Mouse (Mus musculus): ENCODE results near the gene Atp13a4. TPM values are rescaled to one million over a fixed set of nuclear protein-coding genes. Genes with fewer than 3 reads are reported as not detected.

The Atp13a4 gene
- polyA plus RNA-seq, 1 experiment from 2014 or later: 0.67 TPM

DNA sequence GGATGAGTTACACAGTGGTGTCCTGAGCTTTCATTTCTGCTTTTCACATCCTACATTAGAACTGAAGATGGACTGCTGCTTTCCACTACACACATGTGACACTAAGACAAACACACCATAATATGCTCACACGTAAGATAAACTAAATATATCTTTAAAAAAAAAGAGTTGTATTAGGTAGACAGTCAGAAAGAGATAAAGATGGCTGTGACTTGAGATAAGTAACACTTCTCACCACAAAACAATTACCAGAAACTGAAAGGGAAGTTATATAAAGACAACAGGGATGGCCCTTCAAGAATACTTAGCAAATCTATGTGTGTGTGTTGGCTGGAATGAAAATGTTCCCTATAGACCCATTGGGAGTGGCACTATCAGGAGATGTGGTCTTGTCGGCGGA, 34.8 kb downstream of the Atp13a4 start:
- Histone ChIP-seq H3K9me3 (ENCODE audit: control insufficient read depth, low read length) (no peaks in the 10 kb centered on the region), H3K9ac (ENCODE audit: low read length) (no peak overlapping the region), H3K4me2 (ENCODE audit: low read depth, low read length, severe bottlenecking) (no peak overlapping the region), H3K4me3 (ENCODE audit: low read depth, low read length) (no peak overlapping the region), H3K4me1 (replicated peaks; ENCODE audit: control insufficient read depth, insufficient read depth, low read length) (no peaks in the 10 kb centered on the region), H3K27ac (ENCODE audit: low read depth, low read length) (no peak overlapping the region), H3K27me3 (ENCODE audit: control insufficient read depth, insufficient read depth, low read length) (no peaks in the 10 kb centered on the region), H3K36me3 (ENCODE audit: control insufficient read depth, insufficient read depth, low read length) (no peaks in the 10 kb centered on the region)
- ATAC-seq (replicated peaks; ENCODE audit: low FRiP score) (no peak), DNase-seq (ENCODE audit: low spot score) (no peak)
- 85% methylated on average over 3 of the region's 3 CpGs for WGBS

- H3K4me3 ChIP-seq (ENCODE audit: low read depth, low read length): no peak overlapping the region
- H3K4me2 ChIP-seq (ENCODE audit: low read depth, low read length, severe bottlenecking): no peak overlapping the region
- H3K36me3 ChIP-seq (ENCODE audit: control insufficient read depth, insufficient read depth, low read length): no peaks in the 10 kb centered on the region
- H3K27me3 ChIP-seq (ENCODE audit: control insufficient read depth, insufficient read depth, low read length): no peaks in the 10 kb centered on the region
- H3K27ac ChIP-seq (ENCODE audit: low read depth, low read length): no peak overlapping the region
- no peaks in the 10 kb centered on the region for H3K4me1 ChIP-seq (replicated peaks; ENCODE audit: control insufficient read depth, insufficient read depth, low read length)
- ATAC-seq (replicated peaks; ENCODE audit: low FRiP score) (no peak), DNase-seq (ENCODE audit: low spot score) (no peak)
- no peaks in the 10 kb centered on the region for H3K9me3 ChIP-seq (ENCODE audit: control insufficient read depth, low read length)
- WGBS: 71% methylated on average over 4 of the region's 4 CpGs
- H3K9ac ChIP-seq (ENCODE audit: low read length): no peak overlapping the region
Observed at GRCm38 (mm10) chr16:29504671-29505070, 40.0 kb downstream of the Atp13a4 start.

GRCm38 (mm10) chr16:29504198-29504597, 40.5 kb downstream of the Atp13a4 start:
- Histone ChIP-seq H3K9ac (ENCODE audit: low read length) (no peak overlapping the region), H3K27me3 (ENCODE audit: control insufficient read depth, insufficient read depth, low read length) (no peaks in the 10 kb centered on the region), H3K9me3 (ENCODE audit: control insufficient read depth, low read length) (no peaks in the 10 kb centered on the region), H3K36me3 (ENCODE audit: control insufficient read depth, insufficient read depth, low read length) (no peaks in the 10 kb centered on the region), H3K4me3 (ENCODE audit: low read depth, low read length) (no peak overlapping the region), H3K27ac (ENCODE audit: low read depth, low read length) (no peak overlapping the region), H3K4me1 (replicated peaks; ENCODE audit: control insufficient read depth, insufficient read depth, low read length) (no peaks in the 10 kb centered on the region), H3K4me2 (ENCODE audit: low read depth, low read length, severe bottlenecking) (no peak overlapping the region)
- ATAC-seq (replicated peaks; ENCODE audit: low FRiP score) (no peak), DNase-seq (ENCODE audit: low spot score) (no peak)
- WGBS: 83% methylated on average over 9 of the region's 9 CpGs

DNA sequence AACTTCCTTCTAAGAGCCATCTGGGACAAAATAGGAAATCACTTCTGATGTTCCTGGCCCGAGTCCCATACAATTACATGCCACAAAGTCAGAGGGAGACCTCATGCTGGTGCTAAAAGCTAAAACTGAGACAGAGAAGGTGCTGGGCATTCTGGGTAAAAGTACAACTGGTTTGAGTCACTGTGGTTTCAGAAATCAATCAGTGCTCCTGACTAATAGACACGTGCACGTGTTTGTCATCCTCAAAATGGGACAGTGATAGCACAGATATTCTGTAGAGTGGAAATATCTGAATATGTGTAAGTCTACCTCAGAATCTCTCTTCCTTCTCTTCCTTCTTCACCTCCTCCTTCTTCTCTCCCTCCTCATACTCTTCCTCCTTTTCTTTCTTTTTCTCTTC, 53.6 kb downstream of the Atp13a4 start:
- no peaks in the 10 kb centered on the region for H3K27me3 ChIP-seq (ENCODE audit: control insufficient read depth, insufficient read depth, low read length)
- H3K9ac ChIP-seq (ENCODE audit: low read length): no peak overlapping the region
- H3K4me3 ChIP-seq (ENCODE audit: low read depth, low read length): no peak overlapping the region
- H3K4me1 ChIP-seq (replicated peaks; ENCODE audit: control insufficient read depth, insufficient read depth, low read length): no peaks in the 10 kb centered on the region
- ATAC-seq (replicated peaks; ENCODE audit: low FRiP score) (no peak), DNase-seq (ENCODE audit: low spot score) (no peak)
- WGBS: 78% methylated on average over 3 of the region's 3 CpGs
- no peaks in the 10 kb centered on the region for H3K36me3 ChIP-seq (ENCODE audit: control insufficient read depth, insufficient read depth, low read length)
- no peaks in the 10 kb centered on the region for H3K9me3 ChIP-seq (ENCODE audit: control insufficient read depth, low read length)
- H3K4me2 ChIP-seq (ENCODE audit: low read depth, low read length, severe bottlenecking): no peak overlapping the region
- H3K27ac ChIP-seq (ENCODE audit: low read depth, low read length): no peak overlapping the region

GRCm38 (mm10) chr16:29481439-29481838, 63.2 kb downstream of the Atp13a4 start:
- no peak for DNase-seq (ENCODE audit: low spot score)
- no peaks in the 10 kb centered on the region for H3K27me3 ChIP-seq (ENCODE audit: control insufficient read depth, insufficient read depth, low read length)
- H3K36me3 ChIP-seq (ENCODE audit: control insufficient read depth, insufficient read depth, low read length): no peaks in the 10 kb centered on the region
- H3K27ac ChIP-seq (ENCODE audit: low read depth, low read length): no peak overlapping the region
- H3K4me2 ChIP-seq (ENCODE audit: low read depth, low read length, severe bottlenecking): no peak overlapping the region
- H3K4me3 ChIP-seq (ENCODE audit: low read depth, low read length): no peak overlapping the region
- no peak overlapping the region for H3K9ac ChIP-seq (ENCODE audit: low read length)
- H3K9me3 ChIP-seq (ENCODE audit: control insufficient read depth, low read length): no peaks in the 10 kb centered on the region
- H3K4me1 ChIP-seq (replicated peaks; ENCODE audit: control insufficient read depth, insufficient read depth, low read length): no peaks in the 10 kb centered on the region
- no peak for ATAC-seq (replicated peaks; ENCODE audit: low FRiP score)

DNA sequence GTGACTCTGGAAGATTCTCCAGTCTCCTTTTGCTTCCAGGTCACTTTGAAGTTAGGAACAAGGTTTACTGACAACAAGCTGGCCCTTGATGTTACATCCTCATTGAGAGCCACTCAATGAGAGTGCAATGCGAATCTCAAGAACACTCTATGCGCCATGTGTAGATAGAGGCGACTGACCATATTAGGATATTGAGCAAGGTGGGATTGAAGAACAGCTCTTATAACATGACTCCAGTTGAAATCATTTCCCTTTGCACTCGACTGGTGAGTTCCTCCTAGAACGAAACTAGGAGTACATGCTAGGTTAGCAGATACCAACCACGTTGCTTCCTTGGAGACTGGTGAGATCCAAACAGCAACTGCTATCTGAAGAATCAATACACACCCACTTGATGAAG, 64.3 kb downstream of the Atp13a4 start:
- Histone ChIP-seq H3K4me3 (ENCODE audit: low read depth, low read length) (no peak overlapping the region), H3K4me1 (replicated peaks; ENCODE audit: control insufficient read depth, insufficient read depth, low read length) (no peaks in the 10 kb centered on the region), H3K4me2 (ENCODE audit: low read depth, low read length, severe bottlenecking) (no peak overlapping the region), H3K9me3 (ENCODE audit: control insufficient read depth, low read length) (no peaks in the 10 kb centered on the region), H3K36me3 (ENCODE audit: control insufficient read depth, insufficient read depth, low read length) (no peaks in the 10 kb centered on the region), H3K9ac (ENCODE audit: low read length) (no peak overlapping the region), H3K27ac (ENCODE audit: low read depth, low read length) (no peak overlapping the region), H3K27me3 (ENCODE audit: control insufficient read depth, insufficient read depth, low read length) (no peaks in the 10 kb centered on the region)
- 91% methylated on average over 6 of the region's 6 CpGs for WGBS
- DNase-seq (ENCODE audit: low spot score) (no peak), ATAC-seq (replicated peaks; ENCODE audit: low FRiP score) (no peak)

- 81% methylated on average over 3 of the region's 3 CpGs for WGBS
- H3K4me1 ChIP-seq (replicated peaks; ENCODE audit: control insufficient read depth, insufficient read depth, low read length): no peaks in the 10 kb centered on the region
- no peak overlapping the region for H3K4me3 ChIP-seq (ENCODE audit: low read depth, low read length)
- no peak for DNase-seq (ENCODE audit: low spot score)
- no peaks in the 10 kb centered on the region for H3K36me3 ChIP-seq (ENCODE audit: control insufficient read depth, insufficient read depth, low read length)
- H3K9me3 ChIP-seq (ENCODE audit: control insufficient read depth, low read length): no peaks in the 10 kb centered on the region
- no peaks in the 10 kb centered on the region for H3K27me3 ChIP-seq (ENCODE audit: control insufficient read depth, insufficient read depth, low read length)
- H3K9ac ChIP-seq (ENCODE audit: low read length): no peak overlapping the region
- no peak for ATAC-seq (replicated peaks; ENCODE audit: low FRiP score)
- H3K4me2 ChIP-seq (ENCODE audit: low read depth, low read length, severe bottlenecking): no peak overlapping the region
- no peak overlapping the region for H3K27ac ChIP-seq (ENCODE audit: low read depth, low read length)
Observed at GRCm38 (mm10) chr16:29463798-29464197, 80.9 kb downstream of the Atp13a4 start.

DNA sequence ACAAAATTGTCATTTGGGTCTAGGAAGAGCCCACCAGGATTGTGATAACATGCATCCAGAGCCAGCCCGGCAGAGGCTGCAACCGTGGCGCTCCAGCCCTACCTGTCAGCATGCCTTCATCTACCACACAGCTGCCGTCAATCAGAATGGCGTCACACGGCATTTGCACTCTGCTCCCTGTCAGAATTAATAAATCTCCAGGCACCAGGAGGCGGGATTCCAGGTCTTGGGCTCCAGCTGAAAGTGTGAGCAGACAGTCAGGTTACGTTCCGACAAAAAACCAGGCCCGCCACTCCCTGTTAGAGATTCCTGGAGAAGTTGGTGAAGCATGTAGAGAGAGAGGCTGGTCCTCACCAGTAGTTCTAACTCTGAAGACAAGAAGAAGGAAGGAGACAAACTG, 85.3 kb downstream of the Atp13a4 start:
- no peaks in the 10 kb centered on the region for H3K4me1 ChIP-seq (replicated peaks; ENCODE audit: control insufficient read depth, insufficient read depth, low read length)
- 84% methylated on average over 10 of the region's 10 CpGs for WGBS

DNA sequence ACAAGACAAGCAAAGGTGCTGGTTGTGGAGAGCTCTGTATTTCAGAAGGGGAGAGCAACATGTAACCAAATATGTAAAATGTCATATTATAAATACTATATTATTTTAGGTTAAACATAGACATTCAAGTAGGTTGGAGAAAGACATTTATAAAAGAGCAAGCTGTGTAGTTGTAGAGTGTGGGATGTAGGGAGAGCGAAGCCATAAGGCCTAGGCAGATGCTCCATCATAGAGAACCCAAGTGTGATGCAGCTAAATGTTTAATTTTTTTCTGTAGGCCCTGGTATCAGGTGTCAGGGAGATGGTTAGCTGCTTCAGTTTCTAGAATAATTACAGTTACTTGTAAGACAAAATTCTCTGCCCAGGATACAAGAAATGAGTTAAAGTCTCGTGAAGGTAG, 87.8 kb downstream of the Atp13a4 start:
- H3K4me1 ChIP-seq (replicated peaks; ENCODE audit: control insufficient read depth, insufficient read depth, low read length): no peaks in the 10 kb centered on the region
- no peak overlapping the region for H3K4me2 ChIP-seq (ENCODE audit: low read depth, low read length, severe bottlenecking)
- no peaks in the 10 kb centered on the region for H3K36me3 ChIP-seq (ENCODE audit: control insufficient read depth, insufficient read depth, low read length)
- H3K9ac ChIP-seq (ENCODE audit: low read length): no peak overlapping the region
- ATAC-seq (replicated peaks; ENCODE audit: low FRiP score) (no peak), DNase-seq (ENCODE audit: low spot score) (no peak)
- H3K27ac ChIP-seq (ENCODE audit: low read depth, low read length): no peak overlapping the region
- H3K4me3 ChIP-seq (ENCODE audit: low read depth, low read length): no peak overlapping the region
- no peaks in the 10 kb centered on the region for H3K9me3 ChIP-seq (ENCODE audit: control insufficient read depth, low read length)
- H3K27me3 ChIP-seq (ENCODE audit: control insufficient read depth, insufficient read depth, low read length): no peaks in the 10 kb centered on the region
- 90% methylated on average over 2 of the region's 2 CpGs for WGBS

More for the DNA sequence above, 85.3 kb downstream of the Atp13a4 start:
- H3K4me3 ChIP-seq (ENCODE audit: low read depth, low read length): no peak overlapping the region
- no peak overlapping the region for H3K27ac ChIP-seq (ENCODE audit: low read depth, low read length)
- no peaks in the 10 kb centered on the region for H3K36me3 ChIP-seq (ENCODE audit: control insufficient read depth, insufficient read depth, low read length)
- ATAC-seq (replicated peaks; ENCODE audit: low FRiP score) (no peak), DNase-seq (ENCODE audit: low spot score) (no peak)
- H3K4me2 ChIP-seq (ENCODE audit: low read depth, low read length, severe bottlenecking): no peak overlapping the region
- no peaks in the 10 kb centered on the region for H3K27me3 ChIP-seq (ENCODE audit: control insufficient read depth, insufficient read depth, low read length)
- no peak overlapping the region for H3K9ac ChIP-seq (ENCODE audit: low read length)
- no peaks in the 10 kb centered on the region for H3K9me3 ChIP-seq (ENCODE audit: control insufficient read depth, low read length)
